Mouse (Mus musculus) lung, adult 2 months (tissue): ENCODE results near the gene Dcakd.

Experiments
- CTCF ChIP-seq: fragments of 200-500 bp; IDR thresholded peaks from 2 replicates; pipeline ENCODE4 v1.5.1; 2011; ENCODE audit warnings: mild to moderate bottlenecking, low read length, control low read depth; ENCODE audit not compliant: insufficient read depth
- POLR2A ChIP-seq: fragments of 200-500 bp; IDR thresholded peaks from 2 replicates; pipeline ENCODE4 v1.6.1; 2011; ENCODE audit warnings: low read depth, mild to moderate bottlenecking, control low read depth, low read length, borderline replicate concordance; ENCODE audit errors: extremely low read depth

GRCm38 (mm10) chr11:103011206-103011497 is 17.0 kb downstream of the Dcakd start:
- TF ChIP-seq CTCF, result no peak
- TF ChIP-seq POLR2A, result no peak
